Mouse (Mus musculus): ENCODE data around the gene Disp2. TPM values are rescaled to one million over a fixed set of nuclear protein-coding genes. Genes with fewer than 3 reads are reported as not detected.

Gene Disp2
- total RNA-seq, 2 experiments from 2014 or later, result 0.07 to 0.10 TPM

GRCm38 (mm10) chr2:118789501-118789900 lies 10.0 kb downstream of the Disp2 start:
- DNase-seq, result no peak

GRCm38 (mm10) chr2:118790221-118790550 lies 10.7 kb downstream of the Disp2 start:
- DNase-seq, result no peak

GRCm38 (mm10) chr2:118790551-118791525 lies 11.3 kb downstream of the Disp2 start:
- peak; percentile 76 for DNase-seq

- no peak for DNase-seq
These were observed 12.2 kb downstream of the Disp2 start for GRCm38 (mm10) chr2:118791591-118792258.

GRCm38 (mm10) chr2:118792259-118792613 lies 12.7 kb downstream of the Disp2 start:
- no peak for DNase-seq

- no peak for DNase-seq
These were observed 14.1 kb downstream of the Disp2 start for GRCm38 (mm10) chr2:118793636-118794035.

GRCm38 (mm10) chr2:118802542-118803118 lies 23.1 kb downstream of the Disp2 start:
- DNase-seq, result no peak

GRCm38 (mm10) chr2:118804474-118804873 lies 25.0 kb downstream of the Disp2 start:
- DNase-seq, result no peak

- DNase-seq, result no peak
These were observed 25.6 kb downstream of the Disp2 start for GRCm38 (mm10) chr2:118805137-118805536.

- DNase-seq, result no peak
These were observed 26.2 kb downstream of the Disp2 start for GRCm38 (mm10) chr2:118805756-118806155.

GRCm38 (mm10) chr2:118806860-118807259 lies 27.3 kb downstream of the Disp2 start:
- peak; percentile 36 for DNase-seq

GRCm38 (mm10) chr2:118810861-118811260 lies 31.3 kb downstream of the Disp2 start:
- DNase-seq, result no peak

- DNase-seq, result no peak
These were observed 33.2 kb downstream of the Disp2 start for GRCm38 (mm10) chr2:118812724-118813123.

GRCm38 (mm10) chr2:118813981-118814836 lies 34.7 kb downstream of the Disp2 start, which contains the start of gene Knstrn:
TSS of gene Knstrn (plus strand) at chr2:118814003.
- peak; percentile 90 for DNase-seq

GRCm38 (mm10) chr2:118822800-118823199 lies 43.3 kb downstream of the Disp2 start:
- DNase-seq, result no peak

GRCm38 (mm10) chr2:118824396-118824795 lies 44.9 kb downstream of the Disp2 start:
- DNase-seq, result no peak

GRCm38 (mm10) chr2:118829096-118829495 lies 49.6 kb downstream of the Disp2 start:
- DNase-seq, result no peak

- no peak for DNase-seq
These were observed 54.5 kb downstream of the Disp2 start for GRCm38 (mm10) chr2:118834061-118834460.

GRCm38 (mm10) chr2:118835115-118835514 lies 55.6 kb downstream of the Disp2 start:
- DNase-seq, result no peak

GRCm38 (mm10) chr2:118838330-118838729 lies 58.8 kb downstream of the Disp2 start:
- no peak for DNase-seq

- no peak for DNase-seq
These were observed 61.7 kb downstream of the Disp2 start for GRCm38 (mm10) chr2:118841186-118841585.

GRCm38 (mm10) chr2:118841774-118842173 lies 62.3 kb downstream of the Disp2 start:
- no peak for DNase-seq

All from heart, postnatal 4 days (tissue).